Mouse (Mus musculus): ENCODE results near the gene Dmp1. TPM values are rescaled to one million over a fixed set of nuclear protein-coding genes. Genes with fewer than 3 reads are reported as not detected.

The Dmp1 gene
- polyA plus RNA-seq, 1 experiment, result not detected

GRCm38 (mm10) chr5:104236741-104237140 is 34.3 kb downstream of the Dmp1 start:
- no peak for TF ChIP-seq GATA1 (IDR thresholded peaks at IDR 0.05; ENCODE audit: low read length)

- TF ChIP-seq GATA1 (IDR thresholded peaks at IDR 0.05; ENCODE audit: low read length), result no peak
Measured at GRCm38 (mm10) chr5:104239674-104240378, 37.4 kb downstream of the Dmp1 start.

- no peak for TF ChIP-seq GATA1 (IDR thresholded peaks at IDR 0.05; ENCODE audit: low read length)
Measured at GRCm38 (mm10) chr5:104244261-104244660, 41.8 kb downstream of the Dmp1 start.

GRCm38 (mm10) chr5:104251811-104252210 is 49.4 kb downstream of the Dmp1 start:
- no peak for TF ChIP-seq GATA1 (IDR thresholded peaks at IDR 0.05; ENCODE audit: low read length)

- no peak for TF ChIP-seq GATA1 (IDR thresholded peaks at IDR 0.05; ENCODE audit: low read length)
Measured at GRCm38 (mm10) chr5:104256585-104256984, 54.2 kb downstream of the Dmp1 start.

GRCm38 (mm10) chr5:104261908-104262461 is 59.6 kb downstream of the Dmp1 start:
- no peak for TF ChIP-seq GATA1 (IDR thresholded peaks at IDR 0.05; ENCODE audit: low read length)

GRCm38 (mm10) chr5:104263014-104263776 is 60.8 kb downstream of the Dmp1 start:
- TF ChIP-seq GATA1 (IDR thresholded peaks at IDR 0.05; ENCODE audit: low read length), result no peak

Other genes with a start within 250 kb of the Dmp1 start
- not detected in 2 replicates for gene Hsd17b13, start 225.2 kb upstream of the Dmp1 start, polyA plus RNA-seq (2012)
- 0.58 and 0.67 TPM in 2 replicates for gene Hsd17b11, start 180.7 kb upstream of the Dmp1 start, polyA plus RNA-seq (2012)
- gene Nudt9, start 156.3 kb upstream of the Dmp1 start, polyA plus RNA-seq (2012), result 180 and 216 TPM in 2 replicates
- gene Gm17660, start 125.0 kb upstream of the Dmp1 start, polyA plus RNA-seq (2012), result not detected in 2 replicates
- not detected in 2 replicates for gene Sparcl1, start 88.9 kb upstream of the Dmp1 start, polyA plus RNA-seq (2012)
- not detected in 2 replicates for gene Dspp, start 31.9 kb upstream of the Dmp1 start, polyA plus RNA-seq (2012)
- not detected in 2 replicates for gene Ibsp, start 96.6 kb downstream of the Dmp1 start, polyA plus RNA-seq (2012)
- gene Mepe, start 122.7 kb downstream of the Dmp1 start, polyA plus RNA-seq (2012), result not detected in 2 replicates
- gene Spp1, start 232.5 kb downstream of the Dmp1 start, polyA plus RNA-seq (2012), result not detected in 2 replicates